Mouse (Mus musculus) left cerebral cortex, postnatal 10 days (tissue): Measurements from ENCODE around the gene Stpg2. TPM values are rescaled to one million over a fixed set of nuclear protein-coding genes. Genes with fewer than 3 reads are reported as not detected.
"Not testable (repeated sequence)": the region's sequence is repeated elsewhere in the genome, so short reads cannot be mapped to it uniquely, and the experiment has no call there.

Experiments
- DNase-seq, 2 experiments: peaks; one replicate each; pipeline ENCODE4 v3.0.0; 2021 to 2022; ENCODE audit warnings: low spot score in 2 of 2, mixed read lengths in 1 of 2; ENCODE audit errors: extremely low spot score in 1 of 2
- intact Hi-C: fragments of 180-260 bp; cut with DNase I; formaldehyde crosslinking; loops from one replicate; pipeline ENCODE4 v1.15.1; 2025
- total RNA-seq, 2 experiments: library from RNA; stranded (reverse); gene quantifications; 2 replicates each; pipeline ENCODE4 v1.2.3; 2021

The Stpg2 gene
- total RNA-seq = under 1 TPM in 1 of 2 experiments, not detected in 1; 0.16 TPM

- DNase-seq = peak; percentile 90 to 97
- intact Hi-C loops = no loop called here
Observed at GRCm38 (mm10) chr3:139205444-139205998, at the start of gene Stpg2. Stpg2 (plus strand) TSS chr3:139205694.

DNA sequence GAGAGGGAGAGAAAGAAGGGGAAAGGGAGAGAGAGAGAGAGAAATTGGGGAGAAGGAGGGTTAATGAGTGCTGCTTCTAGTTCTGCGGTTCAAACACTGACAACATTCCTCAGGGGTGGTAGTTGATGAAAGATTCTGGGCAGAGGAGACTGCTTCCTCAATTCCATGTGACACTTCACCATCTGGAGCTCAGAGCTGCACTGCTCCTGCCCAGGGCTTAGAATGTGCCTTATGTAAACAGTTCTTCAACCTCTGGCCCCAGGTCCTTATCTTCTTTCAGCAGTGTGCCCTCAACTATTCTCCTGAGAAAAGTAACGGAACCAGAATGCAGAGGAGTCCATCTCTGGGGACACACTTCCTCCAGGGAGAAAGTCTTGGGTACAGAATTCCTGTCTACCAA is 43.3 kb upstream of the Stpg2 start:
- DNase-seq = no peak
- intact Hi-C loops = no loop called here

DNA sequence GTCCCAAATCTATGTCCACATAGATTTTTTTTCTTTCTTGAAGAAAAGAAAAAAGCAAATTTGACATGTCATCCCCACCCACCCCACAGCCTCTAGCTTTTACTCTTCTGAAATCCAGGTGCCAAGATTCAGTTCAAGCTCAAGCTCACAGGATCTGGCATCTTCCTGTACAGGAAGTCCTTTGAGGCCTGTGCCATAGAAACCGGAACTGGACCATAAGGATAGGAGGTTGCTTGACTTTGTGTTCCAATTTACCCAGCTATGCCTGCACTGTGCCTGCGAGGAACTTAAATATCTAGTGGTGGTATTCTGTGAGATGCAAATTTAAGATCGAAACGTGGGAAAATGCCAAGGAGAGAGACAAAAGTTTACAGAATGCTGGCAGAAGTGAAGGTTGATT is 42.8 kb upstream of the Stpg2 start:
- DNase-seq = no peak
- intact Hi-C loops = no loop called here

GRCm38 (mm10) chr3:139168510-139169269 is 36.8 kb upstream of the Stpg2 start:
- DNase-seq = no peak
- intact Hi-C loops = no loop called here

- no peak for DNase-seq
- intact Hi-C loops = no loop called here
Observed at GRCm38 (mm10) chr3:139169740-139170139, 35.8 kb upstream of the Stpg2 start.

- intact Hi-C loops = no loop called here
- DNase-seq = no peak
Observed at GRCm38 (mm10) chr3:139176936-139177335, 28.6 kb upstream of the Stpg2 start.

- intact Hi-C loops = loop anchor here (10.0 kb wide), 2 partner anchors 117 to 707 kb away; partner anchors contain the start of genes Metap1 and Rap1gds1
- DNase-seq = no peak
Observed at GRCm38 (mm10) chr3:139191541-139191940, 14.0 kb upstream of the Stpg2 start.

DNA sequence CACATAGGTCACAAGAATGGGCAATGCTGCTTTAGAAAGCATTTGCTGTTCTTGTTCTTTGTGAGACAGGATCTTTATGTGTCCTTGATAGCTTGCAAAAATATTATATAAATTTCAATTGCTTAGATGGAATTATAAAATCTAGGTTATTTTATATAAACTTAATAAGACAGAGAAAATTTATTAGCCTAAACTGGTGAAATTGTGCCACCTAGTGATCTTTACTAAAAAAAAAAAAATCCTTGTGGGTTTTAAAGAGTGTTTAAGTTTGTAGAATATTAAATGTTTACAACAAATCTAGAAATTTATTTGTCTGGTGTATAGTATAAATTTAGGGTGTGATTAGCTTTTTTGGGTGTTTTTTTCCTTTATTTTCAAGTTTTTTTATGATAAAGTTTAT is 11.6 kb upstream of the Stpg2 start:
- intact Hi-C loops = loop anchor here (10.0 kb wide), 2 partner anchors 119 to 709 kb away; partner anchors contain the start of genes Metap1 and Rap1gds1
- no peak for DNase-seq

- no peak for DNase-seq
- intact Hi-C loops = loop anchor here (10.0 kb wide), 2 partner anchors 124 to 714 kb away; partner anchors contain the start of genes Metap1 and Rap1gds1
Observed at GRCm38 (mm10) chr3:139198412-139198811, 7.1 kb upstream of the Stpg2 start.

GRCm38 (mm10) chr3:139200324-139200723 is 5.2 kb upstream of the Stpg2 start:
- DNase-seq = no peak
- intact Hi-C loops = no loop called here

DNA sequence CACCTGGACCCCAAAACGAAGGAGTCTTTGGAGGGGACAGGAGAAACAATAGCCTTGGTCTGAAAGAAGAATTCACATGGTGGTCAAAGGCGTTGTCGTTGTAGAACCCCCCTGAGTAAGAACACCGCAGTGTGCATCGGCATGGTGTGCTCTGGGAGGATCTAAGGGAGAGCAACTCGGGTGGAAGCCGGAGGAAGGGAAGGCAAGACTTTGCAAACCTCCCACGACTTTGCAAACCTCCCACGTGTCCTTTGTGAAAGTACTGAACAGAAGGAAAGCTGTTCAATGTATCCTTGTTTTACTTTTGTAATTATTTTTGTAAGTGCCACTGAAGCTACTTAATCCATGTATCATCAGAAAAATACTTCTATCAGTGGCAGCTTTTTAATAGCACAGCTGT is 11.5 kb downstream of the Stpg2 start:
- intact Hi-C loops = no loop called here

DNA sequence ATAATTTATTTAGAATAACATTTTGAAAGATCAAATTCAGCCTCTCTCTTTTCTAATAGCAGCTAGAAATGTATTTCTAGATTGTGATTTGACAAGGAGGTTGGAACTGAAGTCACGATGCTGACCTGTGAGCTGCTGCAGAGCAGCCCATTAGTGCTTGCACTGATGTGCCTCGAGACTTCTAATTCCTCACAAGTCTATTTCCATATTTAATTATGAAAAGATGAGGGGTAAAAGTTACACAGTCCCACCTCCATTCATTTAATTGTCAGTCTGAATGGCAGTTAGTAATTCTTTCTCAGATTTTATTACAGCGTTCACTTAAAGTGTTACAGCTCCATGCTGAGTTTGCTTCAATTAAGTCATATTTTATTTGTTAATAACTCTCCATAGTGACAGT is 19.6 kb downstream of the Stpg2 start:
- intact Hi-C loops = no loop called here
- DNase-seq = no peak

More for the DNA sequence above, 11.5 kb downstream of the Stpg2 start:
- no peak for DNase-seq

- intact Hi-C loops = no loop called here
- no peak for DNase-seq
Observed at GRCm38 (mm10) chr3:139226811-139227210, 21.3 kb downstream of the Stpg2 start.

- intact Hi-C loops = no loop called here
- DNase-seq = no peak
Observed at GRCm38 (mm10) chr3:139245219-139245618, 39.7 kb downstream of the Stpg2 start.

GRCm38 (mm10) chr3:139246508-139246907 is 41.0 kb downstream of the Stpg2 start:
- intact Hi-C loops = no loop called here
- DNase-seq = no peak

GRCm38 (mm10) chr3:139262359-139262758 is 56.9 kb downstream of the Stpg2 start:
- DNase-seq, intact Hi-C loops: not testable (repeated sequence)

GRCm38 (mm10) chr3:139297909-139298308 is 92.4 kb downstream of the Stpg2 start:
- intact Hi-C loops = no loop called here
- DNase-seq = peak in 1 of 2 experiments; percentile 27

DNA sequence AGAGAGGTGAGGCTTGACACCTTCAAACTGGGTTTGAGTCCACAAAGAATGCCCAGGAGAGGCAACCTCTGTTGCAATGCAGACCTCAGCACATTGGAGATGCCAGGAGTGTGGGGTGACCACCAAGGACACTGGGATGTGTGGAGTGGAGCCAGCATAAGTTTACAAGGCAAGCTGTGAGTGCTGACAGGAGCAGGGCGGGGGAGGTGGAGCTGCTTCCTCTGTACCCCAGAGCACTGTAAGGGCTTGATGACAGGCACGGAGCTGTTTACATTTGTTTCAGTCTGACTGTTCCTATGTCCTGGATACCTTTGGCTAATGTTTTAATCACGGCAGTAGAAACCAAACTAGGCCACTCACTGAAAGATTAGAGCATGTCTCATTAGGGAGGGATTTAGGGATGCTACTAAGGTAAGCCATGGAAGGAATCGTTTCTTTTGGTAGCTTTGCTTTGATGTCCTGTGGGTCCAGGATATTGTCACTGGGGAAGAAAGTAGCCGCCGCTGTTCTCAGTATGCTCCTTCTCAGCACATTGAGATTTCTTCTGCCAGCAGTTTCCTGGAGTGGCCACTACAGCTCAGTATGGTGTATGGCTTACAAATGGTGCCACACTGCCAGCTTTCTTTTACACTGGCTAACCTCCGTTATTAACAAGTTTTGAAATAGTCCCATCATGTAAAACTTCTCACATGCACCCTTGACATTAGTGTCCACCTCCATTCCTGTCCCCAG is 102.8 kb downstream of the Stpg2 start:
- intact Hi-C loops = no loop called here
- no peak for DNase-seq

DNA sequence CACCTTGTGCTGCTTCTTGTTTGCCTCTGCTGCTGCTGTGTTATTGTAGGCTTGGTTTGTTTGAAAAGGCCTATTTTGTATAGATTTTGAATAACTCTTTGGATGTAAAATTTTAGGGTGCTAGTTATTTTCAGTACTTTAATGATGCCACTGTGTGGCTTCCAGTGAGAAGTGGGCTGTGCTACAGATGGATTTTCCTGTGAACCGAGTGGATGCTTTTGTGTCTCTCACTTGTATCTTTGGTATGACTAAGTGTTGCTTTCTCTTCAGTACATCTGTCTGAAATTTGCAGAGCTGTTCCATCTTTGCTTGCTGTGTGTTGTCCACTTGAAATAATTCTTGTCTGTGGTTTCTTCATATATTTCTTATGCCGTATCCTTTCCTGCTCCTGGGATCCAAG is 106.2 kb downstream of the Stpg2 start:
- DNase-seq = no peak
- intact Hi-C loops = no loop called here

DNA sequence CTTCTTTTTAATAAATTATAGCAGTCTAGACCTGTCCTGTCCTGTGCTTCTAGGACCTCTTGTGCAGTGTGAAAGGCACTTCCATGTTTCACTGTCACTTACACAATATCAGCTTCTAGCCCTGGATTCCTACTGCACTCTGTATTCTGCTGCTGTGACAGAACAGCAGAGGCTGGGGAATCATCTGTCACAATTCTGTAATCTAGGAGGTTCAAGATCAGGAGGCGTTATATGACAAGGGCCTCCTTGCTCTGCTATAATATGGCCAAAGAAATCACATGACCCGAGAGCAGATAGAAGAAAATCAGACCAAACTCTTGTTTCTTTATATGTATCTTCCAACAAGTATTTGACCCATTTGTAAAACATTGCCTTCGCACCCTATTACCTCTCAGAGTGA is 175.0 kb downstream of the Stpg2 start:
- DNase-seq = no peak
- intact Hi-C loops = no loop called here
